Mouse (Mus musculus) spleen, embryonic (tissue): ENCODE measurements at regions not wholly inside any gene's neighbourhood (a gene's known extent, or its start where the extent isn't known, plus 50 kb on each side); places are given as distances from the start of the nearest gene placed in this dataset.

ENCODE experiments used
- CTCF ChIA-PET: fragments of 350-600 bp; sonication (Branson Sonifier 250); formaldehyde crosslinking; loops from one replicate; lab custom pipeline; 2022; lab: Charles Lee

- CTCF ChIA-PET, result no interaction called here
Measured at GRCm38 (mm10) chr8:12073311-12073999, 205.2 kb upstream of the A230072I06Rik start.

- CTCF ChIA-PET, result no interaction called here
Measured at GRCm38 (mm10) chr8:12075943-12076342, 202.7 kb upstream of the A230072I06Rik start.

- CTCF ChIA-PET, result no interaction called here
Measured at GRCm38 (mm10) chr8:12076811-12077375, 201.7 kb upstream of the A230072I06Rik start.

GRCm38 (mm10) chr8:12077896-12078295 is 200.7 kb upstream of the A230072I06Rik start:
- CTCF ChIA-PET, result interaction anchor here (0.6 kb wide), 1 partner anchor 21 kb away, joined by 3 read pairs; no protein-coding TSS in a partner anchor

- CTCF ChIA-PET, result no interaction called here
Measured at GRCm38 (mm10) chr8:12078679-12079566, 199.7 kb upstream of the A230072I06Rik start.

GRCm38 (mm10) chr8:12081536-12081935 is 197.1 kb upstream of the A230072I06Rik start:
- CTCF ChIA-PET, result no interaction called here

GRCm38 (mm10) chr8:12087192-12087800 is 191.3 kb upstream of the A230072I06Rik start:
- CTCF ChIA-PET, result no interaction called here

- CTCF ChIA-PET, result no interaction called here
Measured at GRCm38 (mm10) chr8:12100145-12100544, 178.5 kb upstream of the A230072I06Rik start.

- CTCF ChIA-PET, result no interaction called here
Measured at GRCm38 (mm10) chr8:12103296-12103695, 175.3 kb upstream of the A230072I06Rik start.

- CTCF ChIA-PET, result no interaction called here
Measured at GRCm38 (mm10) chr8:12105106-12105901, 173.3 kb upstream of the A230072I06Rik start.

GRCm38 (mm10) chr8:12108578-12108977 is 170.0 kb upstream of the A230072I06Rik start:
- CTCF ChIA-PET, result no interaction called here

GRCm38 (mm10) chr8:12111626-12112025 is 167.0 kb upstream of the A230072I06Rik start:
- CTCF ChIA-PET, result no interaction called here

GRCm38 (mm10) chr8:12113023-12113422 is 165.6 kb upstream of the A230072I06Rik start:
- CTCF ChIA-PET, result no interaction called here

- CTCF ChIA-PET, result no interaction called here
Measured at GRCm38 (mm10) chr8:12126374-12127001, 152.1 kb upstream of the A230072I06Rik start.

- CTCF ChIA-PET, result no interaction called here
Measured at GRCm38 (mm10) chr8:12127106-12127800, 151.4 kb upstream of the A230072I06Rik start.

- CTCF ChIA-PET, result no interaction called here
Measured at GRCm38 (mm10) chr8:12127801-12128490, 150.7 kb upstream of the A230072I06Rik start.

GRCm38 (mm10) chr8:12130591-12130990 is 148.0 kb upstream of the A230072I06Rik start:
- CTCF ChIA-PET, result no interaction called here

GRCm38 (mm10) chr8:12134200-12134599 is 144.4 kb upstream of the A230072I06Rik start:
- CTCF ChIA-PET, result no interaction called here

- CTCF ChIA-PET, result no interaction called here
Measured at GRCm38 (mm10) chr8:12135392-12136177, 143.0 kb upstream of the A230072I06Rik start.
